Mouse (Mus musculus) limb, embryonic 10.5 days (tissue): ENCODE measurements around the gene Pidd1. TPM values are rescaled to one million over a fixed set of nuclear protein-coding genes. Genes with fewer than 3 reads are reported as not detected.

Experiments
- polyA plus RNA-seq: library from polyadenylated mRNA; unstranded; fragments of >200 nt; fragmentation: Nextera tagmentation; extraction: Ambion mirVana; gene quantifications from 2 replicates; pipeline ENCODE4 v1.2.1, GENCODE M21; 2016

Gene Pidd1
- polyA plus RNA-seq, 1 experiment from 2014 or later = 30.0 TPM

Other genes with a start within 250 kb of the Pidd1 start
- gene Lrrc56, start 249.9 kb downstream of the Pidd1 start, polyA plus RNA-seq = 14.0 and 21.8 TPM in 2 replicates
- 3.5 and 4.5 TPM in 2 replicates for gene Lmntd2, start 229.9 kb downstream of the Pidd1 start, polyA plus RNA-seq
- gene Rassf7, start 228.2 kb downstream of the Pidd1 start, polyA plus RNA-seq = 44.7 and 53.5 TPM in 2 replicates
- 121 and 131 TPM in 2 replicates for gene Phrf1, start 215.2 kb downstream of the Pidd1 start, polyA plus RNA-seq
- gene Irf7, start 177.5 kb downstream of the Pidd1 start, polyA plus RNA-seq = 0.50 and 0.73 TPM in 2 replicates
- gene Cdhr5, start 167.2 kb downstream of the Pidd1 start, polyA plus RNA-seq = 0.19 TPM in 1 of 2 replicates, not detected in the other
- gene Sct, start 164.9 kb downstream of the Pidd1 start, polyA plus RNA-seq = 9.7 and 11.3 TPM in 2 replicates
- gene Drd4, start 152.0 kb downstream of the Pidd1 start, polyA plus RNA-seq = 0.68 and 0.93 TPM in 2 replicates
- 44.1 and 59.5 TPM in 2 replicates for gene Deaf1, start 116.3 kb downstream of the Pidd1 start, polyA plus RNA-seq
- 42.9 and 46.1 TPM in 2 replicates for gene Tmem80, start 116.3 kb downstream of the Pidd1 start, polyA plus RNA-seq
- gene Eps8l2, start 105.1 kb downstream of the Pidd1 start, polyA plus RNA-seq = 3.4 and 5.0 TPM in 2 replicates
- 258 and 272 TPM in 2 replicates for gene Taldo1, start 51.8 kb downstream of the Pidd1 start, polyA plus RNA-seq
- gene Gatd1, start 29.9 kb downstream of the Pidd1 start, polyA plus RNA-seq = 44.5 and 56.4 TPM in 2 replicates
- gene Cend1, start 14.5 kb downstream of the Pidd1 start, polyA plus RNA-seq = 6.0 and 8.8 TPM in 2 replicates
- gene Slc25a22, start 6.1 kb downstream of the Pidd1 start, polyA plus RNA-seq = 43.6 and 48.3 TPM in 2 replicates
- 1,138 and 1,369 TPM in 2 replicates for gene Rplp2, start 3.3 kb upstream of the Pidd1 start, polyA plus RNA-seq
- gene Pnpla2, start 11.2 kb upstream of the Pidd1 start, polyA plus RNA-seq = 11.6 and 12.4 TPM in 2 replicates
- 7.0 and 7.8 TPM in 2 replicates for gene Cracr2b, start 17.1 kb upstream of the Pidd1 start, polyA plus RNA-seq
- gene Cd151, start 23.4 kb upstream of the Pidd1 start, polyA plus RNA-seq = 14.0 and 15.8 TPM in 2 replicates
- gene Polr2l, start 31.1 kb upstream of the Pidd1 start, polyA plus RNA-seq = 77.2 and 86.8 TPM in 2 replicates
- gene Tspan4, start 31.2 kb upstream of the Pidd1 start, polyA plus RNA-seq = 25.0 and 36.9 TPM in 2 replicates
- gene Chid1, start 95.8 kb upstream of the Pidd1 start, polyA plus RNA-seq = 26.7 and 27.3 TPM in 2 replicates
- 84.6 and 92.5 TPM in 2 replicates for gene Ap2a2, start 118.1 kb upstream of the Pidd1 start, polyA plus RNA-seq
- gene Muc6, start 211.3 kb upstream of the Pidd1 start, polyA plus RNA-seq = 0.14 and 0.15 TPM in 2 replicates
- gene Muc2, start 246.3 kb upstream of the Pidd1 start, polyA plus RNA-seq = 0.05 and 0.29 TPM in 2 replicates